Mouse (Mus musculus): ENCODE results near the gene Sec61g. TPM values are rescaled to one million over a fixed set of nuclear protein-coding genes. Genes with fewer than 3 reads are reported as not detected.

The Sec61g gene
- polyA plus RNA-seq, 1 experiment from 2014 or later, result 29.3 TPM

Other genes with a start within 250 kb of the Sec61g start
- gene Egfr, start 243.7 kb upstream of the Sec61g start, polyA plus RNA-seq (2015; fragmentation: Nextera tagmentation; extraction: Ambion mirVana), result 2.5 and 3.7 TPM in 2 replicates

All from forebrain, embryonic 16.5 days (tissue).